Mouse (Mus musculus) kidney, embryonic 15.5 days (tissue): ENCODE results near the gene Steap3. TPM values are rescaled to one million over a fixed set of nuclear protein-coding genes. Genes with fewer than 3 reads are reported as not detected.

Source experiments
- polyA plus RNA-seq: library from polyadenylated mRNA; unstranded; fragments of >200 nt; fragmentation: Nextera tagmentation; extraction: Ambion mirVana; gene quantifications from 2 replicates; pipeline ENCODE4 v1.2.1, GENCODE M21; 2015

Steap3 gene
- polyA plus RNA-seq, 1 experiment from 2014 or later = 3.4 TPM

Other genes starting within 250 kb of the Steap3 start
- 51.3 and 53.6 TPM in 2 replicates for gene Tmem37, start 198.6 kb downstream of the Steap3 start, polyA plus RNA-seq
- gene Dbi, start 151.6 kb downstream of the Steap3 start, polyA plus RNA-seq = 696 and 764 TPM in 2 replicates
- 19.7 and 22.1 TPM in 2 replicates for gene 3110009E18Rik, start 151.5 kb downstream of the Steap3 start, polyA plus RNA-seq
- gene C1ql2, start 67.9 kb upstream of the Steap3 start, polyA plus RNA-seq = 0.18 TPM in 1 of 2 replicates, not detected in the other
- gene Marco, start 232.3 kb upstream of the Steap3 start, polyA plus RNA-seq = 0.41 and 0.90 TPM in 2 replicates